Mouse (Mus musculus) erythroblast, embryonic 14.5 days (primary cell): ENCODE results near the gene Nkain2.

ENCODE experiments used
- GATA1 ChIP-seq: IDR thresholded peaks from 2 replicates; pipeline ENCODE4 v1.6.1; 2012; ENCODE audit warnings: low read length, inconsistent platforms, mixed read lengths
- TAL1 ChIP-seq: IDR thresholded peaks from 3 replicates; pipeline ENCODE4 v1.6.1; 2012; ENCODE audit warnings: low read length, inconsistent platforms, mixed read lengths

- TF ChIP-seq TAL1 (no peak), GATA1 (no peak)
Measured at GRCm38 (mm10) chr10:32696661-32697060, 193.6 kb downstream of the Nkain2 start.
